Mouse (Mus musculus): Measurements from ENCODE around the gene Stk33.

The Stk33 gene

DNA sequence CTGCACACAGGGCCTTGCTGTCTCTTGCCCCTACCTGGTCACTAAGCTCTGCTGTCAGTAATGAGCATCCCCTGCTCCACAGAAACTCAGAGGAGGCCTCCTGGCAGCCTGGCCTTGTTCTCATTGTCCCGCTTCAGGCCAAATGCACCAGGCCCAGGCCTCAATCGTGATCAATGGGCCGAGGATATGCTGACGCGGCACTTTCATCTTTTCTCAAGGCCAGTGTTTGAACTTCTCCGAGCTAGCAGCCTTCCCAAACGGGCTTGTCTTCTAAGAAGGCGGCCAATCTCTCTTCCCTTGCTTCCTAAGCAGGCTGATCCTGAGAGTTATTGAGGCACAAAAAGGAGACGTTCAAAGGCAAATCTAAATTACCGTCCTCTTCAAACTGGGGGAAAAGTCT lies 200.2 kb downstream of the Stk33 start:
- DNase-seq: no peak

DNA sequence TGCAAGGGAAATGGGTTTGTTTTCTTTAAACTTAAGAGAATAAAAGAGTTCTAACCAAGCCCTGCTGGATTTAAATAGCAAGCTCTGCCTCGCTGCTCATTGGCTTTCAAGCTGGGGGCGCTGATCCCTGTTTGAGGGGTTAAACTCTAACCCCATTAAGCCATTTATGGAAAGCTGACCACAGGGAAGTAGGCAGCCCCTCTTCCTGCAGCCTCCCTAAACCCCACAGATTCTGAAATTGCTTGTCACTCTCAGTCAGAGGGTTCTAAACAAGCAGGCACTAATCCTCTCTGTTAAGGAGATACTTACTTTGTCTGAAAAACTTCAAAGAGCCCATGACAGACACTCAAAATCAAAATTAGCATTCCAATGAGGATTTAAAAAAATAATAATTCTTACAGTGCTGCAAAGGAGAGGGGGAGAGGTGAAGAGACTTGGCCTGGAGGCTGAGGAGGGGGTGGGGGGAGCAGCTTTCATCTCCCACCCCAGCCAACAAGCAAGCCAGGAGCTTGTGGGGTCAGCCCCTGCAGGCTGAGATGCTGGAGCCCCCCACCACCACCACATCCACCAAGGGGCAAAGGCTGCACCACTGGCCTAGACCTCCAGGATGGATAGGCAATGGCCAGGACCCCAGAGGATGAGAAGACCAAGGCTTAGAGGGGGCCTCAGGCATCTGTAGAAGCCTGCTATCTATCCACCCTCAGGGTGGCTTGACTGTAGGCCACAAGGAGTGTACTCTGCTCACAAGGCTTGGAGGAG lies 203.8 kb downstream of the Stk33 start:
- DNase-seq: no peak

GRCm38 (mm10) chr7:109234476-109234875 lies 204.4 kb downstream of the Stk33 start:
- no peak for DNase-seq

DNA sequence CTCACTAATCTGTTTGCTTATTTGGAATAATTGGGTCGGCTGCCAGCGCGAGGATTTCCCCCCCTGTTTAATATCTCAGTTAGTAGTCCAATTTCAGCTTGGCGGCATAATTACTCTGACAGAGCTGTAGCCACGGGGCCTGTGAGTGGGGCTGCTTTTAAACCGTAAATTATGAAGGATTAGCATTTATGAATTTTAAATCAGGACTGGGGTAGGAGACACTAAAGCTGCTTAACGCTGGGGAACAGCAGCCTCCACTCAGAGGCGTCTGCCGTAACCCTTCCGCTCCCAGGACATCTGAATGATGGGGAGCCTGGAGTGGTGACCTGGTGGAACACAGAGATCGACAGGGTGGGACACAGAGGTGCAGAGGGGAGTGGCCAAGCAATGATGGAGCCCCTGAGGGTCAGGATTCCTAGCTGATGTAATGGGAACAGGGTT lies 207.0 kb downstream of the Stk33 start:
- peak; percentile 79 for DNase-seq

GRCm38 (mm10) chr7:109231307-109231706 lies 207.6 kb downstream of the Stk33 start:
- DNase-seq: peak; percentile 57

- peak; percentile 92 for DNase-seq
Measured at GRCm38 (mm10) chr7:109230806-109231205, 208.1 kb downstream of the Stk33 start.

All from heart, adult 11 months (tissue).